Mouse (Mus musculus): Measurements from ENCODE around the gene Gm20388.

Gm20388 gene

DNA sequence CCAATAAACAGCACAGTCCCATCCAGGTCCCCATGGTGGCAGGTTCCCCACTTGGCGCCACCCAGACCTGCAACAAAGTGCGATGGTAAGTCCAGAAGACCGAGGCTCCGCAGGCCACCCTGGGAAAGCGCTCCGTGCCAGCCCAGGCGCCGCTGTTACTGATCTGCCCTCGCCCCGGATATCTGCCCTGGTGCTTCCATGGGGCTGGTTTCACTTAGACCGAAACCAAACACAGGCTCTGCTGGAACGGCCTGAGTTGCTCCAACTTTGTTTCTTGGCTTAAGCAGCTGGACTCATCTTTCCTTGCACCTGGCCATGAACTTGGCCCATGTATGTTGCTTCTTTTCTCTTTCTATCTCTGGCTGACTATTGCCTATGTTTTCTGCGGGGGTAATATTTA lies 2068.0 kb downstream of the Gm20388 start:
- DNase-seq (ENCODE audit: low spot score): no peak

DNA sequence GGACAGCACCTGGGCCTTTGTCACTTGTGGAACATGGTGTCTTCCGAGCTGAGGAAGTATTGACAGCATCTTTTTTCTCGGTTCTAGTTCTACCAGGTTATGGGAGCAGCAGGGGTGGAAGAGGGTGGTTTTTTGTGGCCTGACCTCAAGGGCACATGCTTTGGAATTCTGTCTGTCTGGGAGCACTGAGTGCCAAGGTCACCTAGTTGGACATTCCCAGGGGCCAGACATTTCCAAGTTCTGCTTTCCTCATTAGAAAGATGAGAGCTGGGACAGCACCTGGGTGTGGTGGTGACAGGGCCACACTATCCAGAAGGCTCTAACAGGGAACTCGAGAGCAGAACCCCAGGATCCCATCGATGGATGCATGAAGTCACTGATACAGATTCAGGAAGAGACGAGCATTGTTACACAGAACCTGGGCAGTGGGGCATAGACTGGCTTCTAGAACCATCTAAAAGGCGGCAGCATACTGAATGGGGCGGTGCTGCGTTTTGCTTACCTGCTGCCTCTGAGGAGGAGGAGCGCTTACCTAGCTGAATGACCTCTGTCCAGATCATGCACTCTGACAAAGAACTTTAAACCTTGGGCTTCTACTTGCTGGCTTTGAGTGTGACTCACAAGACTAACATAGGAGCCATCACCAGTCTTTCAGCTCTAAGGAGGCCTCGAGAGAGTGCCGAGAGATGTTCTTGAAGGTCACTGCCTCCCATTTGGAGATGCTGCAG lies 2070.3 kb downstream of the Gm20388 start:
- no peak for DNase-seq (ENCODE audit: low spot score)

GRCm38 (mm10) chr8:121981520-121981895 lies 2070.9 kb downstream of the Gm20388 start:
- no peak for DNase-seq (ENCODE audit: low spot score)

DNA sequence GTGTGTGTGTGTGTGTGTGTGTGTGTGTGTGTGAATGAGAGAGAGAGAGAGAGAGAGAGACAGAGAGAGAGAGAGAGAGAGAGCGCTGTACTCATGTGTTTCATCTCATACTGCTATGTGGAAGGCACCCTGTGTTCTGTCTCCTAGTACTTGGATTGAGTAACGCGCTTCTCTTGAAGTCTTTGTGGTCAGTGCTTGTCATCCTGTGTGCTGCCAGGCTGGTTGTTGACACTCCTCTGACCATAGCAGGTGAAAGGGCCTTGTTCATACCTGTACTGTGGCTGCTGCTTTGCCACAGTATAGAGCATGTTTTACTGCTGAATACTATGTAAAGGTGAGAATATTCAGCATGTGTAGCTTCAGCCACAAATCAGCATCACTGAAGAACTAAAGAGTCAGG lies 2075.0 kb downstream of the Gm20388 start:
- no peak for DNase-seq (ENCODE audit: low spot score)

DNA sequence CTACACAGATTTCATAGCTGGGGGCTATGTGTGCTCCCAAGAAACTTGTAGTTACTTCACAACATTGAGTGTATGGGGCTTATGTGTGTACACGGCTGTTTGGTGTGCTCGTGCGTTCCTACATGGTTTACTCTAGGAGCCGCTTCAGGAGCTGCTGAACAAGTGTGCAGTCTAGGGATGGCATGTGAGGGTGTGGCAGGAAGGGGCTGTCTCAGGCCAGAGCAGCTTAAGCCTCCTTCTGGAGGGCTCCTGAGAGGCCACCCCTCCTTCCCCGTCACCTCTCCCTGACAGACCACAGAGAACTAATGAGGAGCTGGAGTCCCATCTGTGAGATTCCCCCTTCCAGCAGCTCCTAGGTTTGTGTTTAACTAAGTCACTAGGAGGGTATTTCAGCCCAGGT lies 2077.3 kb downstream of the Gm20388 start:
- DNase-seq (ENCODE audit: low spot score): no peak

GRCm38 (mm10) chr8:121990506-121991255 lies 2080.0 kb downstream of the Gm20388 start:
- peak; percentile 66 for DNase-seq (ENCODE audit: low spot score)

GRCm38 (mm10) chr8:121991611-121992010 lies 2081.0 kb downstream of the Gm20388 start:
- DNase-seq (ENCODE audit: low spot score): no peak

- DNase-seq (ENCODE audit: low spot score): no peak
These were observed 2082.3 kb downstream of the Gm20388 start for GRCm38 (mm10) chr8:121992911-121993310.

GRCm38 (mm10) chr8:121995112-121995511 lies 2084.5 kb downstream of the Gm20388 start:
- no peak for DNase-seq (ENCODE audit: low spot score)

DNA sequence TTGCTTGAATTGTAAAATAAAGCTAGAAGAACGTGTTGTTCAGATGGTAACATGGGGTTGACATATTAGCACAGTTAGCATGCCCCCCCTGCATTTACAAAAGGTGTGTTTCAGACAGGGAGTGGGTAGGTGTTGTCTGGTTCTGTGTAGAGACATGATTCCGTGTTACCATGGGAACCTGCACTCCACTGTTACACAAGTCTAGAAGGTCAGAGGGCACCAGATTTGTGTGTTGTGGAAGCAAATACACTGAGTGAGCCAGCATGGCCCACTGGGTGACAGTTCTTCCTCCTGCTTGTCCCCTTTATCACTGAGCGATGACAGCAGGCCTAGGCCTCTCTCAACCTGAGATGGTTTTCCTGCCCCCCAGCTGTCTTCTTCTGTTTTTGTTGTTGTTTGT lies 2085.3 kb downstream of the Gm20388 start:
- no peak for DNase-seq (ENCODE audit: low spot score)

GRCm38 (mm10) chr8:121998631-121999030 lies 2088.0 kb downstream of the Gm20388 start:
- no peak for DNase-seq (ENCODE audit: low spot score)

DNA sequence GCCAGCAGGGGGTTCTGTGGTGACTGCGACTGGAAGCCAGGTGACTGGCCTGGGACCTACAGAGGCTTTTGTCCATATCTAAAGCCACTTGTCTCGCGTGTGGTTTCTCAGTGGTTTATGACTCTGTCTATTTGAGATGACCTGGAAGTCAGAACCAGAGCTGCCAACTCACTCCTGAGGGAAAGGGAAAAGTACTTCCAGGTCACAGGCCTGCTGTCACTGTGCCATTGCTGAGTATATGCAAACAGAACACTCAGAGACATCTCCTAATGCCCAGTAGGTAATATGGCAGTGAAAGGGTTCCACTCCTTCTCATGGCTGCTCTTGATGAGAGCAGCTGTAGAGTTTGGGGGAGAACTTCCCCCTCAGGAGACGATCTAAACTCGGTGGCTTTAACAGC lies 2088.6 kb downstream of the Gm20388 start:
- no peak for DNase-seq (ENCODE audit: low spot score)

DNA sequence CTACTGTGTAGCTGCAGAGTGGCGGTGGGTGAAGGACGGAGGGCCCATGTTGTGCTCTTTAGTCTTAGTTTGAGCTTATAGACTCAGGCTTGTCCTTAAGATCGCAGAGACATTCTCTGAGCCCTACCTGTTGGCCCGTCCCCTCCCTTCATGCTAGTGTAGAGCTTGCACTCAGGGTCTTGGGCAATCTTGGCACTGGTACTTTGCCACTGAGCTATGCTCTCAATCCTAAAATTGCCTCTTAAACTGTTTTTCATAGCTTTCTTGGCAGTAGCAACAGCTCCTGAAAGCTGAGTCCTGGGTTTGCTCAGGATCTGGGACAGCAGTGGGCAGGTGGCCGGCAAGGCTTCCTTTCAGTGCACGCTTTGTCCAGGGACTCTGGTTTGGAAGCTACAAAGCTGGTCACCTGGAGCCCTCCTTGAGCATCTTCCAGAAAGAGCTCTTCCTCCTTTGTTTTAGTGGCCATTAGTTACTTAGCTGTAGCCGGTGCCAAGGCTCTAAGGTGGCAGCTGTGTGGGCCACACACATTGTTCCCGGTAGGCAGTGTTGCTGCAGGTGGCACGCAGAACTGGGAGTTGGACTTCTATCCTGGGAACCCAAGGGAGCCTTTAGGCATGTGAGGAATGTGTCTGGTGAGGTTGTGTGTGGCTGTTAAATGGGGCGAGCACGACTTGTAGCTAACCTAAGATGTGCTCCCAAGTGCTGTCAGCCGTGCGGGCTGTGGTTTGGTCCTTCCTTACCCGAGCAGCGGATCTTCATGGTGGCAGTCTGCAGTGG lies 2090.9 kb downstream of the Gm20388 start:
- DNase-seq (ENCODE audit: low spot score): no peak

DNA sequence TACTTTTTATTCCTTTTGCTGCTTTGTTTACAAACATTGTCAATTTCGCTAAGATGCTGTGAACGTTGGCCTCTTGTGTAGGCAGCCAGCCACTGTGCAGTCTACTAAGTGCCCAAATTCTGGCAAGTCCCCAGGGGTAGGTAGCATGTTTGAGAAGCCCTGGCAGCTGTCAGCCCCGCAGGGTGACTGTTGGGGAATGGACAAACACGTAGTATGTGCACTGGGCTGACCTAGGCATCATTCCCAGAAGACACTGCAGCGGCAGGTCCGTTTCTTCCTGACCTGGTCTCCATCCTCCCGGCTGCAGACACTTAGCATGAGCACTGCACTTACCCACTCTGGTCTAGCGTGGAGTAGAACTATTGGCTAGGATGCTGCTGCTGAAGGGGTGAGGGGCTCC lies 2093.0 kb downstream of the Gm20388 start:
- DNase-seq (ENCODE audit: low spot score): no peak

- DNase-seq (ENCODE audit: low spot score): peak; percentile 49
These were observed 2093.5 kb downstream of the Gm20388 start for GRCm38 (mm10) chr8:122004131-122004530.

DNA sequence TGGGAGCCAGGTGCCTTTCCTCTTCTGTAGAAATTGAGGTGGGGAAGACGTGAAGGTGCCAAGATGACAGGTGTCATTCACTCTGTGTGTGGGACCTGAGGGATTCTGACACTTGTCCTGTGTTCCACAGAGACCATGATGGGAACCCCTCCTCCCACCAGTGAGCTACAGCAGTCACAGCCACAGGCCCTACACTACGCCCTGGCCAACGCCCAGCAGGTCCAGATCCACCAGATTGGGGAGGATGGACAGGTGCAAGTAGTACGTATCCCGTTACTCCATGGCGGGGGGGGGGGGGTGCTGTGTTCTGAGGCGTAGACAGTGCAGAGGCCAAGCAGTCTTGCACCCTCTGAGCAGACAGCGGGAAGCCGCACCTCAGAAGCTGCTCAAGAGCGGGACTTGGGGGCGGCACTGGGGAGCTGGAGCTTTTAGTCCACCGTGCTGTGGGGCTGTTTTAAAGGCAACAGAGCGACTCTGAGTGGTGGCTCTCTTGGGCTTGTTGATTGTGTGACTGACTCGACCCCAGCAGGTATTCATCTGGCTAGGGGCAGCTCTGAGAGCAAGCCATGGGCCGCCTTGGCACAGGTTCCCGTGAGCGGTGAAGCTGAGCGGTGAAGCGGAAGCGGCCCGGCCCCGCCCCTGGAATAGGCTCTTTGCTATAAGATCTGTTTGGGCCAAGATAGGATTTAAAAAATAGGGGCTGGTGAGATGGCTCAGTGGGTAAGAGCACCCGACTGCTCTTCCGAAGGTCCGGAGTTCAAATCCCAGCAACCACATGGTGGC lies 2095.0 kb downstream of the Gm20388 start:
- DNase-seq (ENCODE audit: low spot score): no peak

GRCm38 (mm10) chr8:122006688-122007484 lies 2096.2 kb downstream of the Gm20388 start:
- no peak for DNase-seq (ENCODE audit: low spot score)

DNA sequence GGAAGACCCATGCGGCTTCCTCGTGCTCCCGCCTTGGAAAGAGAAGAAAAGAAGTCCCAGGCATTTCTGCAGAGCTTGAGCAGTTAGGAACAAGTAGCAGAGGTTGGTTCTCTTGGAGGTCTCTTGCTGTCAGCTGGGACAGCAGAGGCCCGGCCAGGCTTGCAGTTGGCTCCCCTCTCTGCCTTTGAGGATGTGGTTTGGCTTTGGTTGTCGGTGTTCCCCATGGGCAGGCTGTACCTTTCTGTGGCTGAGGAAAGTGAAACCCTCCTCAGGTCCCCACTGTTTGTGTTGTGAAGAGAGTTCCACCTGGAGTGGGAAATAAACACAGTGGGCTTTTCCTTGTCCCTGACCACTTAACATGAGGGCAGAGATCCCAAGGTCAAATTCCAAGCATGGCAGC lies 2097.8 kb downstream of the Gm20388 start:
- DNase-seq (ENCODE audit: low spot score): no peak

DNA sequence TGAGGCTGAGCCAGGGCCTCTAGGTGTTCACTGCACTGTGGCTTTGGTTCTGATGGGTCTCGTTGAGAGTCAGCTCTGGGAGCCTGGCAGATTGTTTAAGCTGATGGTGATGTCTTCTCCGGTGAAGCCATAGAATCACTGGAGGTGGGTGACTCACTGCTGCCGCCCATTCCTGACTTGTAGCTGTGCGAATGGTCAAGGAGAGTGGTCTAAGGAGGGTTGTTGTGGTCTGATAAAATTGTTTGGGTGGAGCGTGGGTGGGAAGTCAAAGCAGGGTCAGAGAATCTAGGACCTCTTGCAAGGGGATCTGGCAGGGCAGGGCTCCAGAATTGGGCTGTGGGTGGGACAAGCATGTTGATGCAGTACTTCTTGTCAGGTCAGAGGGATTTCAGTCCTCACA lies 2100.0 kb downstream of the Gm20388 start:
- DNase-seq (ENCODE audit: low spot score): no peak

DNA sequence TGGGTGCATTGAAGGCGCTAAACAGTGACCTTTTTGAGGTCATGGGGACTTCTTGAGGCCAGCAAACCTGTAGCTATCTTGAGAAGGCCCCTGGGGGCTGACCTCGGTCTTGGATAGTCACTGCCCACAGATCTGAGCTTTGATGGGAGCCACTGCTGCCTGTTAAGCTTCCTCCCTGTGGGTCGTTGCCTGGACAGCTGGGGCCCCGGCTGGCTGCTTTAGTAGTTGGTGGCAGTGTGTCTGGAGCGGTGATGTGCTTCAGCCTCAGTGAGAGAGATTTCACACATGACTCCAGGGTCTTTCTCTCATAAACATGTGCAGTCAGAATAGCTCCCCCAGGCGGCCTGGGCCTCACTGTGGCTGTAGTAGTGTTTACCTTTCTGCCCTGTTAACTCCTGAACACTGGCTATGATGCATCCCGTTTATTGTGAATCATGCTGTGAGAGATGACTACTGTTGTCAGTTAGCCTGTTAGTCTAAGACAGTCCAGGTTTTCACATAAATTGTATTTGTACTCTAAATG lies 2100.5 kb downstream of the Gm20388 start:
- DNase-seq (ENCODE audit: low spot score): peak; percentile 46

DNA sequence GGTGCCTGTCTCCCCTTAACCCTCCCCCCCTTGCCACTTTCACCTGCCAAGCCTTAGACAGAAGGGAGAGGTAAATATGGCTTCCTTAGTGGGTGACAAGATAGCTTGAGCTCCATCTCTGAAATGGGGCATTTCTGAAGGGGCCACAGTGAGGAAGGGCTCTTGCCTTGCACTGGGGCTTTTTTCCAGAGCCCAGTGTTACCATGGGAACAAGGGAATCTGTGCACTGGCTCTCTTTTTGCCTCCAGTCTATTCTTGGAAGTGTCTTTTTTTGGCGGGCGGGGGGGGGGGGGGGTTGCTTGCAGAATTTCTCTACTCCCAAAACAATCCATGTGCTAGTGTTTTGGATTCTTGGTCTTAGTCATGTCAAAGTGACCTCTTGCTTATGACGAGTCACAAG lies 2104.0 kb downstream of the Gm20388 start:
- no peak for DNase-seq (ENCODE audit: low spot score)

Data from MN1 (cell line).